Mouse (Mus musculus): ENCODE data around the gene Gm49711.

DNA sequence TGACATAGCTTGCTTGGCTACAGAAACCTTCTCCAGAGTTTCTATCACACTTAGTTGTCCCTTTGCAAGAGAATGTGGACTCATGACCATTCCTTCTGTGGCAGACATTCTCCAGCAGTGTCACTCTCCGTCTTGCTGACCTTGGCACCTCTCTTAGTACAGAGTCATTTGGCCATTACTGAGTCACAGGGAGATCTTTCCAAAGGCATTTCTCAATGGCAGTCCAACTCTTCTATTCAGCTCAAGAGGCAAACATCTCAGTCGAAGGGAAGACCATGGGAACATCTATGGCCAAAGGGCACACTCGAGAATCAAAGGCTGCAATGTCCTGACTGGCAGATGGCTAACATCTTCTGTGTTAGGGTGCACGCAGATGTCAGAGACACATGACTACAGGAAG lies 74.4 kb downstream of the Gm49711 start:
- no peak for TF ChIP-seq CHD1 (IDR thresholded peaks at IDR 0.05; ENCODE audit: low read depth, low read length)
- TF ChIP-seq EP300 (IDR thresholded peaks at IDR 0.05; ENCODE audit: low read length): no peak
- TF ChIP-seq MAX (IDR thresholded peaks at IDR 0.05; ENCODE audit: low read length): no peak
- TF ChIP-seq MXI1 (IDR thresholded peaks at IDR 0.05; ENCODE audit: low read depth, low read length): no peak
- no peak for TF ChIP-seq MAFK (IDR thresholded peaks at IDR 0.05; ENCODE audit: insufficient replicate concordance, low read length)
- TF ChIP-seq ETS1 (conservative IDR thresholded peaks at IDR 0.05; ENCODE audit: low read depth, low read length): no peak
- TF ChIP-seq E2F4 (IDR thresholded peaks at IDR 0.05; ENCODE audit: insufficient replicate concordance, low read depth, low read length): no peak
- no peak for TF ChIP-seq POLR2A (IDR thresholded peaks at IDR 0.05; ENCODE audit: low read depth, low read length)
- no peak for TF ChIP-seq CTCF (conservative IDR thresholded peaks at IDR 0.05 in 1 of 2, IDR thresholded peaks at IDR 0.05 in 1 of 2; ENCODE audit: low read depth in 2 of 2, low read length in 2 of 2)
- no peak for TF ChIP-seq ZNF384 (IDR thresholded peaks at IDR 0.05; ENCODE audit: low read depth, low read length)
- no peak for TF ChIP-seq POLR2AphosphoS2 (IDR thresholded peaks at IDR 0.05; ENCODE audit: low read depth, low read length)
